Mouse (Mus musculus): ENCODE data around the gene Plac1. TPM values are rescaled to one million over a fixed set of nuclear protein-coding genes. Genes with fewer than 3 reads are reported as not detected.

Plac1 gene
- polyA plus RNA-seq, 1 experiment from 2014 or later = 0.75 TPM

DNA sequence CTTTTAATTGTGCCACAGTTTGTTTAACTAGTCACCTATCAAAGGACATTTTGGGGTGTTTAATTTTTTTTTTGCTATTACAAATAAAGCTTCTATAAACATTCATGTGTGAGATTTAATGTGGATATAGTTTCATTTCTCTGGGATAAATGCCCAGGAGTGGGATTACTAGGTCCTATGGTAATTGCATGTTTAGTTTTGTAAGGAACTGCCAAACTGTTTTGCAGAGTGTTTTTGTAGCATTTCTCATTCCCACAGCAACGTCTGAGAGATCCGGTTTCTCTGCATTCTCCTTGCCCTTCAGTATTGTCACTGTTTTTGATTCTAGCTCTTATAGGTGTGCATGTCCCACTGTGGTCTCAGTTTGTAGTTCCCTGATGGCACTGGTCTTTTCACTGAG, 146.5 kb downstream of the Plac1 start:
- no peak for ATAC-seq (ENCODE audit: low read depth)
- WGBS = 87% methylated on average over 2 of the region's 2 CpGs
- Histone ChIP-seq H3K4me2 (no peak overlapping the region), H3K4me3 (no peak overlapping the region), H3K4me1 (replicated peaks) (no peaks in the 10 kb centered on the region), H3K9ac (no peak overlapping the region), H3K27me3 (no peaks in the 10 kb centered on the region), H3K36me3 (no peaks in the 10 kb centered on the region), H3K9me3 (no peaks in the 10 kb centered on the region), H3K27ac (replicated peaks) (no peak overlapping the region)

DNA sequence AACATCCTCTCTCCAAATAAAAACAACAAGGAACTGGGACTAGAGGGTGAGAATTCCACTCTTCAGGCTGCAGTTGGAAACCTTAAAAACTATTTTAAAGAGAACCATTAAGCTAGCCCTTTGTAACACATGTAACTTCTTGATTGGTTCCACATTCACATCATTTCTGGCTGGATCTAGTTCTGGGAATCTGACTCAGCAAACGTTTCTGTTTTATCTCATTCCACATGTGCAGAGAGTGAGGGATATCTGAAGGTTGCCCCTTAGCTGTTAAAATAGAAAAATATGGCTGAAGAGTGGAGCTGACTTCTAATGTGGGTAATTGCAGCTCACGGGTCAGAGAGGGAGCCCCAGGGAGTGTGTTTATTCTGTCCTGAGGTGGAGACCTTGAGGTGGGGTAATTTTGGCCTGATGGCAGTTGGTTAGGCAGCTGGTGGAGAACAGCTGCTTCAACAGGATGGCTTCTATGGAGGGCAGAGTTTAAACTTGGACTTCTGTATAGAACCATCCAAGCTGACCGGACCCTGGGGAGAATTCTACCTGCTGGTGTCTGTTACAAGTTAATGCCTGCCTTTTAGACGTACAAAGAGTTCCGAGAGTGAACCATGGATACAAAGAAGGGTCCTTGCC, 151.1 kb downstream of the Plac1 start:
- H3K4me2 ChIP-seq = no peak overlapping the region
- no peaks in the 10 kb centered on the region for H3K4me1 ChIP-seq (replicated peaks)
- H3K9me3 ChIP-seq = no peaks in the 10 kb centered on the region
- H3K36me3 ChIP-seq = no peaks in the 10 kb centered on the region
- H3K27ac ChIP-seq (replicated peaks) = no peak overlapping the region
- no peak overlapping the region for H3K4me3 ChIP-seq
- no peaks in the 10 kb centered on the region for H3K27me3 ChIP-seq
- ATAC-seq (ENCODE audit: low read depth) = no peak
- WGBS = 73% methylated on average over 5 of the region's 5 CpGs
- H3K9ac ChIP-seq = no peak overlapping the region

DNA sequence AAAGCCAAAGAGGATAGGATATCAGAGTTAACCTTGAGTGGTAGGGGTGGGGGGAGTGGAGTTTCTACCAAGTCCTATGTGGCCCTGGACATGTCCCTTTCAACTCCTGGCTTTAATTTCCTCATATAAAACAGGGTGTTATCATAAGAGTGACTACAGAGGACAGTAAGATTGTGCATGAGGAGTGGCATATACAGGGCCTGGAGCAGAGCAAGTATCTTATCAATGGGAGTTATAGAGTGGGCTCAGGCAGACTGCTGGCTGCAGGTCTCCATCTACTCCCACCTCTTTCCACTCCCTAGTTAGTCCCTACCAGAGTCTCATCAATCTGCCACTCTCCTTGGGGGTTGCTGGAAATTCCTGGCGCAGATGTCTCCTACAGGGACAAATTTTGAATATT, 152.7 kb downstream of the Plac1 start:
- H3K27me3 ChIP-seq = no peaks in the 10 kb centered on the region
- 78% methylated on average over 1 of the region's 1 CpGs for WGBS
- no peak overlapping the region for H3K27ac ChIP-seq (replicated peaks)
- no peaks in the 10 kb centered on the region for H3K4me1 ChIP-seq (replicated peaks)
- H3K36me3 ChIP-seq = no peaks in the 10 kb centered on the region
- H3K4me3 ChIP-seq = no peak overlapping the region
- no peak overlapping the region for H3K4me2 ChIP-seq
- ATAC-seq (ENCODE audit: low read depth) = no peak
- no peak overlapping the region for H3K9ac ChIP-seq
- H3K9me3 ChIP-seq = no peaks in the 10 kb centered on the region

DNA sequence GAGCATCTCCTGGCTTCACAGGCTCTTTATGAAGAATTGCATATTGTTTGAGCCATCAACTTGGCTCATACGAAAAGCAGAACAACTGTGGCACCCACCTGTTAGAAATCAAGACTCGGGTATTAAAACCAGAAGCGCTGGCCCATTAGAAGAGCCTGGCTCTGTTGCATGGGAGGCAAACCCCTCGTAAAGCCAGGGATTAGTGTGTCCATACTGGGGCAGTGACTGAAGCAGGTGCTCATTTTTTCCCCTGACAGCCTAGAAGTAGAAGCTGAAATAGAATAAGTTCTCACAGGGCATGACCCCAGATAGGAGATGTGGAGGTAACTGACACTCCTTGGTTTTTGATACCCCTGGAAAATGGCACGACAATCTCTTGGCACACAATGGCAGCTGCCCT, 154.4 kb downstream of the Plac1 start:
- H3K4me1 ChIP-seq (replicated peaks) = no peaks in the 10 kb centered on the region
- no peak for ATAC-seq (ENCODE audit: low read depth)
- H3K36me3 ChIP-seq = no peaks in the 10 kb centered on the region
- H3K27me3 ChIP-seq = no peaks in the 10 kb centered on the region
- 82% methylated on average over 5 of the region's 5 CpGs for WGBS
- no peak overlapping the region for H3K27ac ChIP-seq (replicated peaks)
- H3K4me2 ChIP-seq = no peak overlapping the region
- H3K9ac ChIP-seq = no peak overlapping the region
- H3K4me3 ChIP-seq = no peak overlapping the region
- H3K9me3 ChIP-seq = no peaks in the 10 kb centered on the region

DNA sequence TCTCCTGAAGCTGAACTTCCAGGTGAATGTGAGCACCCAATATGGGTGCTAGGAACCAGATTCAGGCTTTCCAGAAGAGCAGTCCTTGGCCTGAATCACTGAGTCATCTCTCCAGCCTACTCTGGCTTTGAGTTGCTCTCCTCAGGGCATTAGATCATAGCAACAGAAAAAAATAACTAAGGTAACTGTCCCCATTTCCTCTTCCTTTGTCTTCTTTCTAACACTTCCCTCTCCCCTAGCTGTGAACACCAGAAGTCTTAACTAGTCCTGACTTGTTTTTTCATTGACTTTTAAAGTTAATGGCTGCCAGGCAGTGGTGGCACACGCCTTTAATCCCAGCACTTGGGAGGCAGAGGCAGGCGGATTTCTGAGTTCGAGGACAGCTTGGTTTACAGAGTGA, 175.5 kb downstream of the Plac1 start:
- Histone ChIP-seq H3K4me2 (no peak overlapping the region), H3K27ac (replicated peaks) (no peak overlapping the region), H3K4me3 (no peak overlapping the region), H3K9me3 (no peaks in the 10 kb centered on the region), H3K4me1 (replicated peaks) (no peaks in the 10 kb centered on the region), H3K36me3 (no peaks in the 10 kb centered on the region), H3K27me3 (peaks cover 21% of the 10 kb centered on the region), H3K9ac (no peak overlapping the region)
- WGBS = 80% methylated on average over 3 of the region's 3 CpGs
- no peak for ATAC-seq (ENCODE audit: low read depth)

DNA sequence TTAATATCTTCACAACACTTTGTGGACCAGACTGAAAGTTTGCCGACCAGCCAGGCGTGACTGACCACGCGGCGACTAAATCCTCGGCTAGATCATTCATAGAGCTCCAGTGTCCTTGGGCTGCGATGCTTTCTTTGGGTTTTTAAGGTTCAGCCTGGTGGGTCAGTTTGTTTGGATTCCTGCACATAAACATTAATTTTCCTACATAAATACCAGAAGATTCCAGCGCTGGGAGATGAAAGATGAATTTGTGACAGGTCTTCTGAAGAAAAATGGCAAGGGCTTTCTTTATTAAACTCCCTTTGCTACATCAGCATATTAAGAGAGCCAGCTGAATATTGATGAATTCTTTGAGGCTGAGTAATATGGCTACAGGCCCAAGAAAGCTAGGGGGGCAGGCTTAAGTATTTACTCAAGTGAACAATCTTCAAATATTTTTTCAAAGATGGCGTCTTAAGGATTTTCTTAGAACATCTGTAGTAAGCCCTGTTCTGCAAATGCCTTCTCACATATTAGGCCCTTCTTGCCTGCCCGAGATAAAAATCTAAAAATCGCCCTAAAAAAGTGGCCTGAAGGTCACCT, 180.4 kb downstream of the Plac1 start:
- H3K4me3 ChIP-seq = no peak overlapping the region
- WGBS = 31% methylated on average over 11 of the region's 11 CpGs
- H3K4me2 ChIP-seq = peak overlapping the region; percentile 67; the same call in 1 of the 2 replicates
- H3K36me3 ChIP-seq = no peaks in the 10 kb centered on the region
- no peak for ATAC-seq (ENCODE audit: low read depth)
- H3K27me3 ChIP-seq = peaks cover 46% of the 10 kb centered on the region
- H3K27ac ChIP-seq (replicated peaks) = no peak overlapping the region
- H3K4me1 ChIP-seq (replicated peaks) = peaks cover 4% of the 10 kb centered on the region; the same call in 1 of the 2 replicates
- no peaks in the 10 kb centered on the region for H3K9me3 ChIP-seq
- no peak overlapping the region for H3K9ac ChIP-seq

DNA sequence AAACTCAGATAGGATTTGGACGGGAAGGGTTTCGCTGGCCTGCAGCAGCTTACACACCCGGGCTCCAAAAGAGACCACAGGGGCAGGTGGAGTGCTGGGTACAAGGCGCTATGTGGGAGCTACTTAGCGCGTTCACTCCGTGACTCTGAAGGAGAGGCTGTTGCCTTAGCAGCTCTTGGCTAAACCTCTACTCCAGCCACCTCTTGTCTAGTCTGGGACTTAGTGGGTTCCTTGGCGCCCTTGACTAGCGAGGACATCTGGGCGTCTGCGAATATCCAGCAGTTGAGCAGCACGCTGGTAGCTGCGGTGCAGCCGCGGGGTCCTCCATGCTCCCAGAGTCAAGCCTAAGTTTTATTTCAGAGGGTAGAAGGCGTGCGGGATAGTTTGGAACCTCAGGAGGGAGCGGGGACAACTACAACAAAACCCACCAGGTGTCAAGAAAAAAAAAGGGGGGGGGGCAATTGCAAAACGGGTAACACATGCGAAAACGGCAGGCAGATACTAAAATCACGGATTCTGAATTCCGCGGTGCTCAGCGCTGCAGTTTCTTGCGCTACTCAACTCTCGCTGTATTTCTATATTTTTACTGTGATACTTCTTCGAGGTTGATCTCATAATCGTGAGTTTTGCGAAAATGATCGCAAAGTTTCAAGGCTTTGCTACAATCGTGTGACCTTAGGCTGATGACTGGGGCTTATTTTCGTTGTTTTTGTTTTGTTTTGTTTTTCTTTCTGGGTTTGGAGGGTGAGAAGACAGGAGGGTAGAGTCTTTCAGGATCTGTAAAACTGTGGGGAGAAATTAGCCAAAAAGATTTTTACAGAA, 181.2 kb downstream of the Plac1 start:
- no peak overlapping the region for H3K27ac ChIP-seq (replicated peaks)
- 15% methylated on average over 33 of the region's 33 CpGs for WGBS

DNA sequence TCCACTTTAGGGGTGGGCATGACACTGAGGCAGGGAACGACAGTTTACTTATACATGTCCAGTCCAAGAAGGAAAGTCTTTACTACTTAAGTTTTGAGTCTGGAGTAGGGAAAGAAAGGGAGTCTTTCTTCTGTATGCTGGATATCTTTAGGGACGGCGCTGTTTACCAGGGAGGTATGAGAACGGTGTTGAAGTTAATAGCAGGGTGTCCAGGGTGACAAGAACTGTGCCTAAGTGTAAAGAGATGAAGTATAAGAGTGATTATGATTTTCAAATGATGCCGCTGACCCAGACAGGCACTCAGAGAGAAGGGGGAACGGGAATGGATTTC, 182.2 kb downstream of the Plac1 start:
- H3K4me3 ChIP-seq = peak overlapping the region; percentile 45
- no peaks in the 10 kb centered on the region for H3K36me3 ChIP-seq
- peaks cover 59% of the 10 kb centered on the region for H3K27me3 ChIP-seq
- no peak for ATAC-seq (ENCODE audit: low read depth)
- H3K4me1 ChIP-seq (replicated peaks) = peaks cover 6% of the 10 kb centered on the region; the same call in 1 of the 2 replicates
- H3K27ac ChIP-seq (replicated peaks) = 0 out of 2 replicates have a peak overlapping the region, but pooled peaks have one; percentile 52
- H3K4me2 ChIP-seq = peak overlapping the region; percentile 67
- 32% methylated on average over 6 of the region's 6 CpGs for WGBS
- no peaks in the 10 kb centered on the region for H3K9me3 ChIP-seq
- H3K9ac ChIP-seq = no peak overlapping the region

More for the DNA sequence above, 181.2 kb downstream of the Plac1 start:
- Histone ChIP-seq H3K4me3 (peak overlapping the region; percentile 13; the same call in 1 of the 2 replicates), H3K36me3 (no peaks in the 10 kb centered on the region), H3K27me3 (peaks cover 54% of the 10 kb centered on the region), H3K4me2 (peak overlapping the region; percentile 67), H3K9me3 (no peaks in the 10 kb centered on the region), H3K9ac (no peak overlapping the region), H3K4me1 (replicated peaks) (peaks cover 4% of the 10 kb centered on the region; the same call in 1 of the 2 replicates)
- ATAC-seq (ENCODE audit: low read depth) = no peak

DNA sequence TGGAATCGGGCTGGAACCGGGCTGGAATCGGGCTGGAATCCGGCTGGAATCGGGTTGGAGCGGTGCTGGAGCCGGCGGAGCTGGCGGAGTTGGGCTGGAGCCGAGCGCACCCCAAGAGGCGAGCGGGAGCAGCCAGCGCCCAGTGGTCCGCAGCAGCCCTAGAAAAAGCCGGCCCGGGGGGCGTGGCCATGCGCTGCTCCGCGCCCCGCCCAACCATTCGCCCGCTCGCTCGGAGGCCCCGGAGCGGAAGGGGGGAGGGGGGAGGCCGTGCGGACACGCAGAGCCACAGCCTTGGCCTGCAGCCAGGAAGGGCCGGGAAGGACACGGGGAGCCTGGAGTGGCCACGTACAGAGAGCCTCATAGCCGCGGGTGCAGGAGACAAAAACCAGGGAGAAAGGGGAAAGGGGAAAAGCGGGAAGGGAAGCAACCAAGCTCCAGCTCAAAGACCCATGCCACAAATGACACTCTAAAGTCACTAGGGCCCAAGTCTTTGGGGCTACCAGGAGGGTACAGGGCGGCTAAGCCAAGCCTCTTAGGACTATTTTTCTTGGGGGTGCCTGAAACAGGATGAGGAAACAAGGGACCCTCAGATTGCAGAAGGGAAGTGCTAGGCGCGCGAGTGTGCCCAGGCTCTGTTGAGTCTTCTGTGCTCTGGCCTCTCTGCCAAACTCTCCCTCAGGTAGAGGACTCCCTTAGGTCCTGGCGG, 182.7 kb downstream of the Plac1 start:
- Histone ChIP-seq H3K4me3 (peak overlapping the region; percentile 45), H3K27ac (replicated peaks) (peak overlapping the region; percentile 71), H3K9ac (peak overlapping the region; percentile 71), H3K36me3 (no peaks in the 10 kb centered on the region), H3K4me2 (peak overlapping the region; percentile 67), H3K9me3 (no peaks in the 10 kb centered on the region), H3K27me3 (peaks cover 59% of the 10 kb centered on the region), H3K4me1 (replicated peaks) (peaks cover 12% of the 10 kb centered on the region; the same call in 1 of the 2 replicates)
- peak; percentile 94 for ATAC-seq (ENCODE audit: low read depth)
- WGBS = 12% methylated on average over 31 of the region's 42 CpGs

DNA sequence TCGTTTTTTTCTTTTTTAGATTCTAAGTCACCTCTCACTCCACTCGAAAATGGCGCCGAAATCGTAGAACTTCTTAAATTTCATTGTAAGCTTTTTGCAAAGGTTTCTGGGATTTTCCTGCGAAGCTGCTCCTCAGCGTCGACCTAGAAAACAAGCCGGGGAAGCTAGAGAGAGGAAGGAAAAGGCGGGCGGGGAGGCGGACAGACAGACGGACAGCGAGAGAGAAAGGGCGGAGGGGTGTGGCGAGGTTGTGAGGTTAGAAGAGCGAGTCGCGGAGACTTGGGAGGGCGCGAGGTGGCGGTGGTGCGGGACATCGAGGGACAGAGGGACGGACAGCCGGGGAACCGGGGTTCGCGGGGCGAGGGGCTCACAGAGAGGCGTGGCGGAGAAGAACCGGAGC, 183.3 kb downstream of the Plac1 start:
- peaks cover 58% of the 10 kb centered on the region for H3K27me3 ChIP-seq
- ATAC-seq (ENCODE audit: low read depth) = peak; percentile 45
- H3K27ac ChIP-seq (replicated peaks) = peak overlapping the region; percentile 71
- no peaks in the 10 kb centered on the region for H3K9me3 ChIP-seq
- peak overlapping the region; percentile 71 for H3K9ac ChIP-seq
- no peaks in the 10 kb centered on the region for H3K36me3 ChIP-seq
- peak overlapping the region; percentile 67 for H3K4me2 ChIP-seq
- H3K4me1 ChIP-seq (replicated peaks) = peaks cover 12% of the 10 kb centered on the region; the same call in 1 of the 2 replicates
- H3K4me3 ChIP-seq = peak overlapping the region; percentile 45
- 12% methylated on average over 25 of the region's 33 CpGs for WGBS

DNA sequence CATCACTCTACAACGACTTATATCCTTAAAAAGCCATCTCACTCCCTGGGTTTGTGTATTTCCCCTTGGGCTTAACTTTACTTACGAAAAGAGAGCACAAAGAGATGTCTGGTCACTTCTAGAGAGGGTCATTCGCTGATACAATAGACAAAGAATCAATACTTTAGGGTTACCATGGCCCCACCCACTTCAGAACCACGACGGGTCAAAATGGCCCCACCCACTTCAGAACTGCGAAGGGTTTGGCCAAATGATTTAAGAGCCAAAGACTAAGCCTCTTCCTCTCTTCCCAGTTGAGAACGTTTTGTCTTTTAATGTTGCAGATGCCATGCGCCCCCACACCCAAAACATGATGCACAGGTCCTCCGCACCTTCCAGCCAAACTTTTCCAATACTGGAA, 184.1 kb downstream of the Plac1 start:
- no peak overlapping the region; the same call in 1 of the 2 replicates for H3K9ac ChIP-seq
- WGBS = 14% methylated on average over 9 of the region's 9 CpGs
- no peaks in the 10 kb centered on the region for H3K9me3 ChIP-seq
- H3K36me3 ChIP-seq = no peaks in the 10 kb centered on the region
- no peak overlapping the region for H3K27ac ChIP-seq (replicated peaks)
- ATAC-seq (ENCODE audit: low read depth) = no peak
- H3K4me2 ChIP-seq = peak overlapping the region; percentile 67
- H3K27me3 ChIP-seq = peaks cover 50% of the 10 kb centered on the region
- H3K4me1 ChIP-seq (replicated peaks) = peaks cover 12% of the 10 kb centered on the region; the same call in 1 of the 2 replicates
- H3K4me3 ChIP-seq = peak overlapping the region; percentile 45

DNA sequence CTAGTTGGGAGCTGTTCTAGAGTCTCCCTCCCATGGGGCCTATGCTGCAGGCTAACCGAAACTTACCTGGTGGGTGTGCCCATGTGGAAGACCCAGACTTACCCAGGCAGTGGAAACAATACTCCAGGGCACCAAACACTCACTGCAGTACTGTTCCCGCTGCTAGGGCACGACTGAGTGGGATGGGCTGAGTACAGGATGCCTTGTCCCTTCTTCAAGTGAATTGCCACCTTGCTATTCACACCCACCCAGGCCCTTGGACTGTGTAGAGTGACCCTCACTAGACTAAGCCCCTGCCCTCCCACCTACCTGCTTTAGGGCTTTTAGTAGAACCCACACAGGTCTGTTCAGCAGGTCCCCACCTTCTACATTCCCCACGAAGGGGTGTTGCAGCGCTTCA, 186.0 kb downstream of the Plac1 start:
- ATAC-seq (ENCODE audit: low read depth) = no peak
- 67% methylated on average over 5 of the region's 5 CpGs for WGBS
- no peak overlapping the region for H3K4me3 ChIP-seq
- no peaks in the 10 kb centered on the region for H3K9me3 ChIP-seq
- H3K4me1 ChIP-seq (replicated peaks) = peaks cover 12% of the 10 kb centered on the region; the same call in 1 of the 2 replicates
- H3K27me3 ChIP-seq = peaks cover 35% of the 10 kb centered on the region
- H3K27ac ChIP-seq (replicated peaks) = no peak overlapping the region
- H3K4me2 ChIP-seq = no peak overlapping the region
- H3K9ac ChIP-seq = no peak overlapping the region
- no peaks in the 10 kb centered on the region for H3K36me3 ChIP-seq
